Mouse (Mus musculus) C2C12 (cell line): ENCODE results near the gene St3gal2. TPM values are rescaled to one million over a fixed set of nuclear protein-coding genes. Genes with fewer than 3 reads are reported as not detected.
"Not testable (repeated sequence)": the region's sequence is repeated elsewhere in the genome, so short reads cannot be mapped to it uniquely, and the experiment has no call there.

Source experiments
- H3K27me3 ChIP-seq: one replicate; pipeline ENCODE4 v1.6.1; 2011; ENCODE audit not compliant: control insufficient read depth, insufficient read depth, insufficient read length
- H3K36me3 ChIP-seq: one replicate; pipeline ENCODE4 v1.6.1; 2011; ENCODE audit not compliant: control insufficient read depth, insufficient read depth
- H3K4me3 ChIP-seq: one replicate; pipeline ENCODE4 v1.5.1; 2011; ENCODE audit warnings: mild to moderate bottlenecking, control low read depth; ENCODE audit not compliant: poor library complexity, insufficient read depth, severe bottlenecking
- H3K79me2 ChIP-seq: one replicate; pipeline ENCODE4 v1.6.1; 2011; ENCODE audit not compliant: control insufficient read depth, insufficient read depth
- H3K79me3 ChIP-seq: one replicate; pipeline ENCODE4 v1.6.1; 2011; ENCODE audit warnings: low read depth, control low read depth
- H3ac ChIP-seq: one replicate; pipeline ENCODE3; 2011; ENCODE audit warnings: low read depth; ENCODE audit not compliant: control insufficient read depth, insufficient read length
- CEBPB ChIP-seq: IDR thresholded peaks from one replicate; pipeline ENCODE4 v1.6.1; 2011; ENCODE audit warnings: low read depth, mild to moderate bottlenecking, control low read depth, moderate library complexity
- CTCF ChIP-seq: IDR thresholded peaks from one replicate; pipeline ENCODE4 v1.5.1; 2011; ENCODE audit not compliant: control insufficient read depth, insufficient read depth, insufficient read length
- FOSL1 ChIP-seq: IDR thresholded peaks from one replicate; pipeline ENCODE4 v1.8.0; 2011; ENCODE audit warnings: mild to moderate bottlenecking, low read length; ENCODE audit not compliant: poor library complexity, insufficient read depth, severe bottlenecking
- MAX ChIP-seq: IDR thresholded peaks from one replicate; pipeline ENCODE4 v1.6.1; 2011; ENCODE audit warnings: mild to moderate bottlenecking, control low read depth
- MYOD1 ChIP-seq: IDR thresholded peaks from one replicate; pipeline ENCODE4 v1.6.1; 2011; ENCODE audit warnings: low read depth; ENCODE audit not compliant: control insufficient read depth, insufficient read length
- MYOG ChIP-seq: IDR thresholded peaks from one replicate; pipeline ENCODE4 v1.6.1; 2011; ENCODE audit not compliant: control insufficient read depth, insufficient read length; ENCODE audit errors: extremely low read depth
- USF1 ChIP-seq: IDR thresholded peaks from one replicate; pipeline ENCODE4 v1.6.1; 2011; ENCODE audit warnings: low read depth, mild to moderate bottlenecking, control low read depth, moderate library complexity
- polyA plus RNA-seq: library from polyadenylated mRNA; unstranded; fragments of >200 nt; fragmentation: generic; extraction: Trizol; gene quantifications from one replicate; pipeline ENCODE4 v1.2.1, GENCODE M21; 2012; ENCODE audit warnings: missing spikeins

St3gal2 gene
- polyA plus RNA-seq, 1 experiment, result 23.3 TPM

DNA sequence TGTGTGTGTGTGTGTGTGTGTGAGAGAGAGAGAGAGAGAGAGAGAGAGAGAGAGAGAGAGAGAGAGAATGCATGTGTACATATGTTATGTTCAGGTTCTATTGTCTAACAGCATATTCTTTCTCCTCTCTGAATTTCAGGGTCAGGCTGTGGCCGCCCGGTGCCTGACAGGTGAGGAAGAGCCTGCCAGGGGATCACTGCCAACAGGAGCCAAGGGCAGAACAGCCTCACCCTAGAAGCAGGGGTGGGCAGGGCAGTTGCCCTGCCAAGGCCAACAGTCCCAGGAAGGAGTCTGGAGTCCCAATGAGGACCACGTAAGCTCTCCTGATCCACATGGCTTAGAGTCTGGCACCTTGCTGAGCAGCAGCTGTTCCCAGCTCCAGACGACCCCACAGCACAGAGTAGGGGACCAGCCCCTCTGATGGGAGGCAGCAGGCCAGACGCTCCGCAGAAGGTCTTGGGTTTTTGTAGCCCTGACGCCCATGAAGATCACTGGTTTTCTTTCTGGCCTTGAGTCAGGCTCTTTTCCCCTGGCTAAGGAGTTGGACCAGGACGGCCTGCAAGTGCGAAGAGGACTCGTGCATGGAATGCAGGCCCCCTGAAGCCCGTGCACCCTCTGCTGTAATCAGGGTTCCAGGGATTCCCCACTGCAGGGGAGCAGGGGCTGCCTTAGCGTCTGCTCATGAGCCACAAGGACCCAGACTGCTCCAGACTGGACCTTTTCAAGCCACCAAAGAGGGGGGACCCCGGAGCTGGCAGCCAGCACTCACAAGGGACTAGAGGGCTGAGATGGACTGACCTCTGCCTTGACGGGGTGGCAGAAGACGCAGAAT lies 37.1 kb downstream of the St3gal2 start:
- Histone ChIP-seq H3K27me3 (no peaks in the 10 kb centered on the region), H3K79me3 (peaks cover 1% of the 10 kb centered on the region), H3K4me3 (no peak overlapping the region), H3ac (no peak overlapping the region), H3K36me3 (peaks cover 26% of the 10 kb centered on the region), H3K79me2 (peaks cover 12% of the 10 kb centered on the region)
- TF ChIP-seq CEBPB (no peak), MYOD1 (no peak), USF1 (no peak), FOSL1 (no peak), MYOG (no peak), CTCF (no peak), MAX (no peak)

DNA sequence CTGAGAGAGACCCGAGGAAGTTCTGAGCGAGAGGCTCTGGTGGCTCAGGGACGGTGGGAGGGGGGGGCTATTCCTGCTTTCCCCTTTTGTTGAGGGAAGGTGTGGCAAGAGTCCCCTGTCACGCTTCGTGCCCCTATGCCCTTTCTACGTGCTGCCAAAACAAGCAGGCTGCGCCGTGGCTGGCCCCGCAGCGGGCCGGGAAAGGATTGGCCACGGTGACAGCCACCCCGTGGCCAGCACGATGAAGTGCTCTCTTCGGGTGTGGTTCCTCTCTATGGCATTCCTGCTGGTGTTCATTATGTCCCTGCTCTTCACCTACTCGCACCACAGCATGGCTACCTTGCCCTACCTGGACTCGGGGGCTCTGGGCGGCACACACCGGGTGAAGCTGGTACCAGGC lies 37.7 kb downstream of the St3gal2 start:
- Histone ChIP-seq H3K27me3 (no peaks in the 10 kb centered on the region), H3ac (no peak overlapping the region), H3K36me3 (peaks cover 28% of the 10 kb centered on the region), H3K4me3 (no peak overlapping the region), H3K79me3 (peaks cover 1% of the 10 kb centered on the region), H3K79me2 (peaks cover 11% of the 10 kb centered on the region)
- TF ChIP-seq MAX, result no peak
- no peak for TF ChIP-seq FOSL1
- TF ChIP-seq CTCF, result no peak
- TF ChIP-seq CEBPB, result no peak
- TF ChIP-seq USF1, result no peak
- no peak for TF ChIP-seq MYOG
- TF ChIP-seq MYOD1, result no peak

DNA sequence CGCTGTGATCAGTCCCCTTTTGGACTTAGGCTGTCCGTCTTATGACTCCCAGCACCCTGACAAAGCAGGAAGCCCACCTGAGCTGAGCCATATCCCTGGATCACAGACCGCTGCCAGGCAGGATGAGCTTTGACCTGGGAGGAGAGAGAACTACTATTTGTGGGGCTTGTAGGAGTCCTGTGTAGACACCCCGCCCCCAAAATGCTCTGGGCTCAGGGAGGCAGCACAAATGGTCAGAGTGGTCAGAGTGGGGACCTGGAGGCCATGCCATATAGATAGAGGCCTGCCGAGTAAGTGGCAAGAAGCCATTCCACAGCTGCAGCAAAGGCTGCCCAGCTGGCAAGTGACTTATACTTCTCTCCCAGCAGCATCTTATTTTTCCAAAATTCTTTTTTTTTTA lies 38.4 kb downstream of the St3gal2 start:
- H3K79me3 ChIP-seq, result peaks cover 1% of the 10 kb centered on the region
- peaks cover 28% of the 10 kb centered on the region for H3K36me3 ChIP-seq
- H3K27me3 ChIP-seq, result no peaks in the 10 kb centered on the region
- H3ac ChIP-seq, result no peak overlapping the region
- peaks cover 11% of the 10 kb centered on the region for H3K79me2 ChIP-seq
- no peak for TF ChIP-seq CTCF
- no peak for TF ChIP-seq USF1
- no peak for TF ChIP-seq MYOD1
- no peak for TF ChIP-seq MYOG
- H3K4me3 ChIP-seq, result no peak overlapping the region

DNA sequence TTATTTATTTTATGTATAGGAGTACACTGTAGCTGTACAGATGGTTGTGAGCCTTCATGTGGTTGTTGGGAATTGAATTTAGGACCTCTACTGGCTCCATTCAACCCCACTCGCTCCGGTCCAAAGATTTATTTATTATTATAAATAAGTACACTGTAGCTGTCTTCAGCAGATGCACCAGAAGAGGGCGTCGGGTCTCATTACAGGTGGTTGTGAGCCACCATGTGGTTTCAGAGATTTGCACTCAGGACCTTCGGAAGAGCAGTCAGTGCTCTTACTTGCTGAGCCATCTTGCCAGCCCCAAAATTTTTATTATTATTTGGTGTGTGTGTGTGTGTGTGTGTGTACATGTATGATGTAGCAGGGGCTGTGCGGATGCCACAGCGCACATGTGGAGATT lies 38.8 kb downstream of the St3gal2 start:
- H3K4me3 ChIP-seq, H3ac ChIP-seq, H3K27me3 ChIP-seq, H3K79me2 ChIP-seq, H3K79me3 ChIP-seq: not testable (repeated sequence)
- H3K36me3 ChIP-seq, result peaks cover 28% of the 10 kb centered on the region

DNA sequence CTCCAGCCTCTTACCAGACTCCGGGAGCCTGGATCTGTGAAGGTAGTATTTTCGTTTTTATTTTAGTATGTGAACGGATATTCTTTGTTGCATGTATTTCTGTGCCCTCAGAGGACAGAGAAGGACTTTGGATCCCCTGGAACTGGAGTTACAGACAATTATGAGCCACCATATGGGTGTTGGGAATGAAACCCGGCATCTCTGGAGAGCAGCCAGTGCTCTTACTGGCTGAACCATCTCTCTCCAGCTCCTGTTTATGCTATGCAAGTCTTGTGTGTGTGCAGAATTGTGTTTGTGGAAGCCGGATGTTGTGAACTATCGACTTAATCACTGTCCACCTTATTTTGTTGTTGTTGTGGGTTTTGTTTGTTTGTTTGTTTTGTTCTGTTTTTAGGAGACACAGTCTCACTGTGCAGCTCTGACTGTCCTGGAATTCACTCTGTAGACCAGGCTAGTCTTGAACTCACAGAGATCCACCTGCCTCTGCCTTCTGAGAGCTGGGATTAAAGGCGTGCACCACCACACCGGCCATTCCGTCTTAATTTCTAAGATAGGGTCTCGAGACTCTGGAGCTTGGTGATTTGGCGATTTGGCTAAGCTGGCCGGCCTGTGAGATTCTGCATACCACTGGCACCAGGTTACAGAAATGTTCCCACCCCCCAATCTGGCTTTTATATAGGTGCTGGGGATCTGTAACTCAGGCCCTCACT lies 39.5 kb downstream of the St3gal2 start:
- TF ChIP-seq MYOG, result no peak
- TF ChIP-seq CTCF, result no peak
- no peak for TF ChIP-seq CEBPB
- TF ChIP-seq MAX, result no peak
- TF ChIP-seq FOSL1, result no peak
- no peak for TF ChIP-seq USF1
- no peak for TF ChIP-seq MYOD1
- Histone ChIP-seq H3K27me3 (no peaks in the 10 kb centered on the region), H3K36me3 (peaks cover 31% of the 10 kb centered on the region), H3ac (no peak overlapping the region), H3K79me2 (peaks cover 5% of the 10 kb centered on the region), H3K4me3 (no peak overlapping the region), H3K79me3 (no peaks in the 10 kb centered on the region)

DNA sequence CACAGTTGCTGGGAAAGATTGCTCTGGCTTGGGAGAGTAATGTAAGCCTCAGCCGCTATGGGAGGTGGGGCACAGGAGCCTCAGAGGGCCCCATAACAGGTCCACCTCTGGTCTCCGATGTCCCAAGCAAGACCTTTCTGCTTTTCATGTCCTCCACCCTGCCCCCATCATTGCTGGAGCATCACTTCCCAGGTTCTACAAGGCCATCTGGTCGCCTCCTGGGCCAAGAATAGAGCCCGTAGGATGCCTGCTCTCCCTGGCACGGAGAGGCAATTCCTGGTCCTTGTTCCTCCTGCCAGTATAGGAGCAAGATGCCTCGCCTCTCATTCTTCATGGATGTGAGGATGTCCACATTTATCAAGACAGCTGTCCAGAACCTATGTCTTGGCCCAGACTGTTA lies 40.2 kb downstream of the St3gal2 start:
- peaks cover 38% of the 10 kb centered on the region for H3K36me3 ChIP-seq
- no peaks in the 10 kb centered on the region for H3K79me3 ChIP-seq
- no peaks in the 10 kb centered on the region for H3K27me3 ChIP-seq
- H3ac ChIP-seq, result no peak overlapping the region
- TF ChIP-seq FOSL1 (no peak), MYOG (no peak), MYOD1 (no peak), CEBPB (no peak), USF1 (no peak), MAX (no peak), CTCF (no peak)
- no peak overlapping the region for H3K4me3 ChIP-seq
- peaks cover 5% of the 10 kb centered on the region for H3K79me2 ChIP-seq
